Mouse (Mus musculus) adipocyte (in vitro differentiated cells): Measurements from ENCODE around the gene Rabep1.
"Not testable (repeated sequence)": the region's sequence is repeated elsewhere in the genome, so short reads cannot be mapped to it uniquely, and the experiment has no call there.

Experiments used
- DNase-seq: peaks from one replicate; pipeline ENCODE4 v3.0.0-alpha.2; 2016; ENCODE audit warnings: low spot score

Rabep1 gene

GRCm38 (mm10) chr11:70897680-70898079, 53.1 kb downstream of the Rabep1 start:
- no peak for DNase-seq

- DNase-seq = not testable (repeated sequence)
These were observed 53.6 kb downstream of the Rabep1 start for GRCm38 (mm10) chr11:70898182-70898581.

- DNase-seq = no peak
These were observed 62.1 kb downstream of the Rabep1 start for GRCm38 (mm10) chr11:70906681-70907080.

- no peak for DNase-seq
These were observed 66.7 kb downstream of the Rabep1 start for GRCm38 (mm10) chr11:70911323-70911722.

GRCm38 (mm10) chr11:70911920-70912319, 67.3 kb downstream of the Rabep1 start:
- DNase-seq = no peak

GRCm38 (mm10) chr11:70917896-70918295, 73.3 kb downstream of the Rabep1 start:
- DNase-seq = peak; percentile 51

GRCm38 (mm10) chr11:70919524-70919923, 74.9 kb downstream of the Rabep1 start:
- peak; percentile 74 for DNase-seq

GRCm38 (mm10) chr11:70931461-70931860, 86.9 kb downstream of the Rabep1 start:
- DNase-seq = no peak

- DNase-seq = no peak
These were observed 90.7 kb downstream of the Rabep1 start for GRCm38 (mm10) chr11:70935316-70935715.

- no peak for DNase-seq
These were observed 98.0 kb downstream of the Rabep1 start for GRCm38 (mm10) chr11:70942596-70942995.

GRCm38 (mm10) chr11:70943651-70944050, 99.1 kb downstream of the Rabep1 start:
- DNase-seq = peak; percentile 64

GRCm38 (mm10) chr11:70944935-70945817, 100.6 kb downstream of the Rabep1 start:
- no peak for DNase-seq

GRCm38 (mm10) chr11:70954711-70955110, 110.1 kb downstream of the Rabep1 start:
- DNase-seq = no peak

GRCm38 (mm10) chr11:70960786-70961554, 116.4 kb downstream of the Rabep1 start:
- DNase-seq = no peak

GRCm38 (mm10) chr11:70964222-70964907, 119.8 kb downstream of the Rabep1 start:
- DNase-seq = no peak

- DNase-seq = no peak
These were observed 124.8 kb downstream of the Rabep1 start for GRCm38 (mm10) chr11:70969271-70969794.

GRCm38 (mm10) chr11:70969821-70970559, 125.4 kb downstream of the Rabep1 start, which contains the start of the genes Nup88 and Rpain:
TSS of gene Nup88 (minus strand) at chr11:70969973.
TSS of gene Rpain (plus strand) at chr11:70970213.
- peak; percentile 97 for DNase-seq

- DNase-seq = peak; percentile 19
These were observed 126.3 kb downstream of the Rabep1 start for GRCm38 (mm10) chr11:70970560-70971540.

GRCm38 (mm10) chr11:70972586-70972985, 128.0 kb downstream of the Rabep1 start:
- no peak for DNase-seq

GRCm38 (mm10) chr11:70973947-70974346, 129.4 kb downstream of the Rabep1 start:
- no peak for DNase-seq
